31 mouse cellular contexts compared by ENCODE assay signal in the genomic region with DNA sequence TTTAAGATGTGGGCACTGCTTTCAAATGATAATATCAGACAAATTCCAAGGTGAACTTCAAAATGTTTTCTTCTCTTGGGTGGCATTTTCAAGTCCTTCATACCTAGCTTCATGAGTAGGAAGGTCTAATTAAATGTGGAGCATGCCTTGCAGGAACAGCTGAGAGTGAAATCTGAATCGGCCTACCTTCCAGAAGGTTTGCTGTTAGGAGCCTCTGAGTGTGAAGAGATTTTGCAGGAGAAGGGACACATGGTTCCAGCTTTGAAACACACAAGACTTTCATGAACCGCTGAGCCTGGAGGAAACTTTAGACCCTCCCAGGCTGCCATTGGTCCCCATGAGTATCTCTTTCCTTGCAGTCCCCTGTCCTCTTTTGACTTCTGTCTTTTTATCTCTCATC.
A peak's percentile ranks its signal among the peaks of the same experiment; 100 is the strongest.
DNase-seq lines count a peak whose midpoint lies in the region.
"Had no signal": no experiment of that assay in that cellular context is flagged by ENCODE, and none has a peak within 500 bp of the region (broad histone marks: within the 10 kb centered on the region; RNA-seq: fewer than 3 reads in every experiment).

No protein-coding gene starts in this region.

- no peaks in the 10 kb centered on the region for H3K9me3 ChIP-seq in embryonic facial prominence, embryonic 10.5 days
- H3K9me3 ChIP-seq: embryonic facial prominence, embryonic 13.5 days; forebrain, embryonic 12.5 days; forebrain, embryonic 15.5 days; G1E; heart, embryonic 10.5 days; heart, embryonic 13.5 days had no signal

- H3K27ac ChIP-seq in embryonic facial prominence, embryonic 10.5 days (replicated peaks), result no peak overlapping the region
- H3K27ac ChIP-seq: embryonic facial prominence, embryonic 13.5 days; forebrain, embryonic 12.5 days; forebrain, embryonic 15.5 days; heart, adult 2 months; heart, embryonic 10.5 days; heart, embryonic 13.5 days; hindbrain, embryonic 14.5 days; hindbrain, postnatal 0 days had no signal

- WGBS in embryonic facial prominence, embryonic 10.5 days, result 78% methylated on average over 2 of the region's 2 CpGs

- H3K27me3 ChIP-seq in embryonic facial prominence, embryonic 10.5 days (replicated peaks; ENCODE audit: low read depth, poor library complexity, severe bottlenecking), result no peaks in the 10 kb centered on the region
- H3K27me3 ChIP-seq: CH12.LX; embryonic facial prominence, embryonic 13.5 days; forebrain, embryonic 12.5 days; forebrain, embryonic 15.5 days; heart, embryonic 13.5 days; Patski had no signal

- intact Hi-C loops in left cerebral cortex, postnatal 4 days (cut with DNase I), result no loop called here
- intact Hi-C loops in left cerebral cortex, postnatal 25 days (cut with DNase I), result no loop called here

- no peak overlapping the region for H3K4me3 ChIP-seq in embryonic facial prominence, embryonic 10.5 days
- H3K4me3 ChIP-seq: embryonic facial prominence, embryonic 13.5 days; erythroblast, embryonic 14.5 days; forebrain, embryonic 12.5 days; forebrain, embryonic 15.5 days; heart, adult 2 months; heart, embryonic 10.5 days; heart, embryonic 13.5 days had no signal

- H3K4me1 ChIP-seq in embryonic facial prominence, embryonic 10.5 days, result no peaks in the 10 kb centered on the region
- H3K4me1 ChIP-seq: embryonic facial prominence, embryonic 13.5 days; forebrain, embryonic 12.5 days; forebrain, embryonic 15.5 days; heart, embryonic 10.5 days; heart, embryonic 13.5 days had no signal

- H3K36me3 ChIP-seq in embryonic facial prominence, embryonic 10.5 days (replicated peaks), result no peaks in the 10 kb centered on the region
- H3K36me3 ChIP-seq: embryonic facial prominence, embryonic 13.5 days; forebrain, embryonic 12.5 days; forebrain, embryonic 15.5 days; G1E; heart, embryonic 10.5 days; heart, embryonic 13.5 days had no signal

- DNase-seq in frontal cortex, postnatal 36 days (ENCODE audit: low spot score in 2 of 2), result peak; percentile 2 to 24
- no peak for DNase-seq in frontal cortex, postnatal 14 days (ENCODE audit: low spot score in 2 of 2)
- peak; percentile 6 for DNase-seq in left cerebral cortex, adult 11 months (ENCODE audit: low spot score)
- DNase-seq in left cerebral cortex, postnatal 4 days, result no peak
- peak; percentile 14 for DNase-seq in right cerebral cortex, postnatal 25 days
- no peak for DNase-seq in right cerebral cortex, postnatal 4 days
- DNase-seq in left cerebral cortex, postnatal 25 days (ENCODE audit: low spot score in 2 of 2), result peak; percentile 6 to 43
- no peak for DNase-seq in embryonic facial prominence, embryonic 10.5 days (ENCODE audit: low spot score)
- DNase-seq: adrenal gland, postnatal 10 days; adrenal gland, postnatal 36 days; B cell, adult 2 months; cerebellum, adult 11 months; cerebellum, adult 2 months; cerebellum, adult 9-11 months; cerebellum, postnatal 25 days; gastrocnemius, postnatal 10 days; gastrocnemius, postnatal 36 days; heart, adult 2 months; heart, postnatal 14 days; heart, postnatal 4 days had no signal

Comparison
In these comparisons a context has a peak if more than half of its experiments do, and no peak if none do; other contexts are left out.
1. DNase-seq: peak in frontal cortex, postnatal 36 days (2 of 2), left cerebral cortex, adult 11 months (single experiment), right cerebral cortex, postnatal 25 days (single experiment) and left cerebral cortex, postnatal 25 days (2 of 2); none in frontal cortex, postnatal 14 days (0 of 2), left cerebral cortex, postnatal 4 days (single experiment), right cerebral cortex, postnatal 4 days (single experiment) and embryonic facial prominence, embryonic 10.5 days (single experiment).